Mouse (Mus musculus) limb, embryonic 13.5 days (tissue): ENCODE measurements at regions not wholly inside any gene's neighbourhood (a gene's known extent, or its start where the extent isn't known, plus 50 kb on each side); places are given as distances from the start of the nearest gene placed in this dataset.
A peak's percentile ranks its signal among the peaks of the same experiment; 100 is the strongest.

Source experiments
- ATAC-seq: fragments of 200-750 bp; cut with Nextera tagmentation; 2 replicates; pipeline ENCODE4 v1.8.0; 2017; ENCODE audit warnings: low read depth, moderate number of reproducible peaks, moderate TSS enrichment; ENCODE audit not compliant: low FRiP score
- H3K27ac ChIP-seq: fragments of 300-500 bp; sonication (generic); 2 replicates; pipeline ENCODE4 v1.5.1; 2015; ENCODE audit warnings: inconsistent platforms, mild to moderate bottlenecking, moderate library complexity
- H3K27me3 ChIP-seq: fragments of 300-500 bp; sonication (generic); 2 replicates; pipeline ENCODE4 v1.6.1; 2015; ENCODE audit warnings: mild to moderate bottlenecking, inconsistent platforms
- H3K36me3 ChIP-seq: fragments of 300-500 bp; sonication (generic); 2 replicates; pipeline ENCODE4 v1.6.1; 2015; ENCODE audit warnings: inconsistent platforms, mild to moderate bottlenecking, moderate library complexity
- H3K4me1 ChIP-seq: fragments of 300-500 bp; sonication (generic); 2 replicates; pipeline ENCODE4 v1.6.1; 2015; ENCODE audit warnings: inconsistent platforms
- H3K4me2 ChIP-seq: fragments of 300-500 bp; sonication (generic); replicated peaks from 2 replicates; pipeline ENCODE4 v1.6.1; 2015; ENCODE audit warnings: inconsistent platforms, mild to moderate bottlenecking, moderate library complexity
- H3K4me3 ChIP-seq: fragments of 300-500 bp; sonication (generic); 2 replicates; pipeline ENCODE4 v1.5.1; 2015; ENCODE audit warnings: moderate library complexity, mild to moderate bottlenecking, inconsistent platforms
- H3K9ac ChIP-seq: fragments of 300-500 bp; sonication (generic); 2 replicates; pipeline ENCODE4 v1.6.1; 2015; ENCODE audit warnings: mild to moderate bottlenecking, inconsistent platforms
- H3K9me3 ChIP-seq: fragments of 300-500 bp; sonication (generic); 2 replicates; pipeline ENCODE4 v1.6.1; 2016; ENCODE audit warnings: inconsistent platforms
- WGBS: fragments of 180-500 bp; shearing (Covaris S2); methylation state at CpG from one replicate; pipeline ENCODE4 v1.1.7; 2015; 5-methylcytosine and 5-hydroxymethylcytosine counted together

- no peak overlapping the region for H3K4me2 ChIP-seq
- no peaks in the 10 kb centered on the region for H3K36me3 ChIP-seq
- no peak overlapping the region for H3K4me3 ChIP-seq
- no peaks in the 10 kb centered on the region for H3K4me1 ChIP-seq
- no peaks in the 10 kb centered on the region for H3K9me3 ChIP-seq
- 81% methylated on average over 6 of the region's 6 CpGs for WGBS
- H3K9ac ChIP-seq = no peak overlapping the region
- H3K27ac ChIP-seq = no peak overlapping the region
- H3K27me3 ChIP-seq = no peaks in the 10 kb centered on the region
- ATAC-seq = no peak
These were observed 348.9 kb upstream of the Nrp1 start for GRCm38 (mm10) chr8:128009393-128010010.

DNA sequence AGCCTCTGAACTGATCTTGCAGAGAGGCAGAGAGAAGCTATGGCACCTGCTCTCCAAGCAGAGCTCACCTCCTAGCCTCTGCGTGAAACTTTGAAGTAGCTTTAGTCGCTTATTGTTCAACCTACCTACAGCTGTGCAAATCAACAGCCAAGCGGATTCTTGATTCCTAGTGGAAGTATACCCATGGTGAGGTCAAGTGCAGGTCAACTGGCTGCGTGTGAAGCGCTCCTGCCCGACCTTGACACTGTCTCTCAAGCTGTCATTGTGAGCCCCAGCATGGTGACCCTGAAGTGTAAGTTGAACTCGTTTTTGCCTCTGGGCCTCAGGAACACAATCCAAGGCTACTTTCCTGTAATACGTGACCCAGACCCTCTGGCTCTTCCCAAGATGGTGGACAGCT is 341.2 kb upstream of the Nrp1 start:
- Histone ChIP-seq H3K4me2 (no peak overlapping the region), H3K9me3 (no peaks in the 10 kb centered on the region), H3K9ac (no peak overlapping the region), H3K4me1 (no peaks in the 10 kb centered on the region), H3K27me3 (no peaks in the 10 kb centered on the region), H3K4me3 (no peak overlapping the region), H3K36me3 (no peaks in the 10 kb centered on the region), H3K27ac (no peak overlapping the region)
- 74% methylated on average over 8 of the region's 8 CpGs for WGBS
- no peak for ATAC-seq

DNA sequence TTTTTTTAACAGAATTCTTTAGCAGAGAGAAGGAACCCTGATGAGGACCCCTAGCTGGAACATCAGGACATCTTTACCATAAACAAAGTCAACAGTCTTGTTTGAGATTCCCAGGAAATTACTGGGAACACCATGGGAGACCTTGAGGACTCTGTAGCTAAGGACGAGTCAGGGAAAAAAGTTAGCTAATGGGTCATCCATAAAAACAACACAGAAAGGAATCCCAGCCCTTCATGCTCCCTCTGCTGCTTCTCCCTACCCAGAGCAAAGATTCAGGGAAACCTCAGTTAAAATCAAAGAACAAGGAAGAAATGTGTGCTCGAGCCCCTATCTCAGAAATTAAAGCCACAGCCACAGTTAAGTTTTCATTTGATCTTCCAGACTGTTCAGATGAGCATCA is 334.7 kb upstream of the Nrp1 start:
- no peak overlapping the region for H3K27ac ChIP-seq
- ATAC-seq = no peak
- 47% methylated on average over 2 of the region's 2 CpGs for WGBS
- no peak overlapping the region for H3K4me2 ChIP-seq
- no peaks in the 10 kb centered on the region for H3K27me3 ChIP-seq
- H3K9ac ChIP-seq = no peak overlapping the region
- peaks cover 17% of the 10 kb centered on the region for H3K4me1 ChIP-seq
- no peak overlapping the region for H3K4me3 ChIP-seq
- H3K9me3 ChIP-seq = no peaks in the 10 kb centered on the region
- H3K36me3 ChIP-seq = no peaks in the 10 kb centered on the region

DNA sequence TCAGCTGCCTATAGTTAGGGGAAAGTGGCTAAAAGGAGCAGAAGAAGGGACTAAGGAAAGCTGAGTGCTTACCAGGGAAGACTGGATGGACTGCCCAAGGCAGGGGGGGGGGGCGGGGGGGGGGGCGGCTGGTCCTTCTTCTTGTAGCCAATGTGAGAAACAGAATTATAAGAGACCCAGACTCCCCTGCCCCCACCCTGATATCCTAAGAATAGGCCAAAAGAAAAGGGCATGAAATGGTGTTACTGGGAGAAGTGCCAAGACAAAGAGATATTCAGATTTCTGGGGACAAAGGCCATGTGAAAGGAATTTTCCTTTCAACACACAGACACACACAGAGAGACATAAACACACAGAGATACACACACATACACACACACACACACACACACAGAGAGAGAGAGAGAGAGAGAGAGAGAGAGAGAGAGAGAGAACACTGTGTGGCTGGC is 333.6 kb upstream of the Nrp1 start:
- Histone ChIP-seq H3K4me3 (no peak overlapping the region), H3K9ac (no peak overlapping the region), H3K4me2 (no peak overlapping the region), H3K27me3 (no peaks in the 10 kb centered on the region), H3K4me1 (peaks cover 17% of the 10 kb centered on the region), H3K9me3 (no peaks in the 10 kb centered on the region), H3K36me3 (no peaks in the 10 kb centered on the region), H3K27ac (peak overlapping the region; percentile 28; the same call in 1 of the 2 replicates)
- 0% methylated on average over 2 of the region's 2 CpGs for WGBS
- ATAC-seq = peak; percentile 68

GRCm38 (mm10) chr8:128025251-128025856 is 333.1 kb upstream of the Nrp1 start:
- peak; percentile 89 for ATAC-seq
- Histone ChIP-seq H3K4me2 (no peak overlapping the region), H3K4me3 (no peak overlapping the region), H3K27me3 (no peaks in the 10 kb centered on the region), H3K27ac (peak overlapping the region; percentile 69), H3K4me1 (peaks cover 17% of the 10 kb centered on the region), H3K36me3 (no peaks in the 10 kb centered on the region), H3K9me3 (no peaks in the 10 kb centered on the region), H3K9ac (no peak overlapping the region)
- WGBS = 33% methylated on average over 7 of the region's 7 CpGs

- H3K9me3 ChIP-seq = no peaks in the 10 kb centered on the region
- WGBS = 84% methylated on average over 2 of the region's 2 CpGs
- H3K4me1 ChIP-seq = peaks cover 17% of the 10 kb centered on the region
- no peak overlapping the region for H3K4me2 ChIP-seq
- no peak overlapping the region for H3K9ac ChIP-seq
- no peaks in the 10 kb centered on the region for H3K36me3 ChIP-seq
- no peak overlapping the region for H3K27ac ChIP-seq
- no peak overlapping the region for H3K4me3 ChIP-seq
- H3K27me3 ChIP-seq = no peaks in the 10 kb centered on the region
- no peak for ATAC-seq
These were observed 331.4 kb upstream of the Nrp1 start for GRCm38 (mm10) chr8:128026981-128027380.

DNA sequence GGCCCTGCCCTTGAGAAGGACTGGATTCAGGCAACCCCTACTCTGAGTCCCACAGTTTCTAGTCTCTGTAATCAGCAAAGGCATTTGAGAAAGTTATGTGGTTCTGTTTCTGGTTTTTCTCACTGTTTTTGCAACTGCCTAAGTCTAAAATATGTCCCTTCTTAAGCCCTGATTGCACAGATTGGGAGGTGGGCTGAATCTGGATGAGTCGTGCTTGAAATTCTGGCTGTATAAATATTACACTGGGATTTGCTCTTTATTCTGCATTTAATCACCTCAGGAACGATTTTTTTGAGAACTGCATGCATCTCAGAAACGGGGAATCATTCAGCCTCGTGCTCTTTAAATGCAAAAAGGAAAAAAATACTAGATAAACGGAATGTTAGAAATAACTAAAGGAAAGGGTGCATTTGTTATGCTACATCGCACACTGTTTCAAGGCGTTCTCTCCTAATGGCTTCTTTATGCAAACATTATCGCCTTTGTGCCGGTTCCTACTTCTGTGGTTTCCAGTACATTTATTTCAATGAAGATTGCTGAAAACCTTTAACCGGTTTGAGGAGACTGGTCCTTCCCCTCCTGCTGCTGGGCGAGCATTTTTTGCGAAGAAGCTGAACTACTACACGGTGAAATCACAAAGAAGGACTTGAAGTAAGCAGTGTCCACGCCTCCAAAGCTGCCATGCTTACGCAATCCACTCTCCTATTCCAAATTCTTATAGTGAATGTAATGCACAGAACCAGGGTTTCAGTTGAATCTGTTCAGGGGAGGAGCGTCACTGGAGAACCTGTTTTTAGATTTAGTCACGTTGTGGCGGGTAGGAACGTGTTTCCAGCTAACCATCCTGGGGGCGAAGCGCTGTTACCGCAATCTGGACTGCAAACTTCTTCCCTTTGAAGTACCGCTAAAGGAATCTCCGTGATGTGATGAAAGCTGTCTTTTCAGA is 327.8 kb upstream of the Nrp1 start:
- no peaks in the 10 kb centered on the region for H3K36me3 ChIP-seq
- no peaks in the 10 kb centered on the region for H3K9me3 ChIP-seq
- ATAC-seq = no peak
- H3K4me2 ChIP-seq = no peak overlapping the region
- WGBS = 76% methylated on average over 24 of the region's 24 CpGs
- no peak overlapping the region for H3K4me3 ChIP-seq
- no peaks in the 10 kb centered on the region for H3K27me3 ChIP-seq
- peaks cover 2% of the 10 kb centered on the region; the same call in 1 of the 2 replicates for H3K4me1 ChIP-seq
- H3K9ac ChIP-seq = no peak overlapping the region
- no peak overlapping the region for H3K27ac ChIP-seq

DNA sequence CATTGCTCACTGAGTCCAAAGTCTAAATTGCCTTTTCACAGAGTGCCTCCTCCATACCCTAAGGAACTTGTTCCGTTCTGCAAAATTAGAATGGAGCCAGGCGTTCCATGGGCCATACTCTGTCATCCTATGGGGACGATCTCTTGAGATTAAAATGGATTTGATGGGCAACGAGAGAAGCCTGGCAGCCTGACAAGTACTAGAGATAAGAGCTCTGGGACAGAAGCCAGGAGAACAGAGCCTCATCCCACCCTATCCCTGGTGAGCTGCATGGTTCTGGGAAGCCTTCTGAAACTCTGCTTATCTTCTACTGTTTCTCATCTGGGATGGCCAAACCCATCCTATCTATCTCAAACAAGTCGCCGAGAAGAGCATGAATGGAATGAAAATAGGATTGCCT is 324.3 kb upstream of the Nrp1 start:
- H3K27me3 ChIP-seq = no peaks in the 10 kb centered on the region
- 77% methylated on average over 6 of the region's 6 CpGs for WGBS
- no peak overlapping the region for H3K27ac ChIP-seq
- H3K4me2 ChIP-seq = no peak overlapping the region
- ATAC-seq = no peak
- no peaks in the 10 kb centered on the region for H3K36me3 ChIP-seq
- no peaks in the 10 kb centered on the region for H3K9me3 ChIP-seq
- H3K4me1 ChIP-seq = no peaks in the 10 kb centered on the region
- no peak overlapping the region for H3K4me3 ChIP-seq
- no peak overlapping the region for H3K9ac ChIP-seq

GRCm38 (mm10) chr8:128035672-128036071 is 322.7 kb upstream of the Nrp1 start:
- H3K27me3 ChIP-seq = no peaks in the 10 kb centered on the region
- H3K4me2 ChIP-seq = no peak overlapping the region
- WGBS = 57% methylated on average over 3 of the region's 3 CpGs
- no peak for ATAC-seq
- H3K9ac ChIP-seq = no peak overlapping the region
- no peaks in the 10 kb centered on the region for H3K9me3 ChIP-seq
- no peaks in the 10 kb centered on the region for H3K4me1 ChIP-seq
- no peaks in the 10 kb centered on the region for H3K36me3 ChIP-seq
- no peak overlapping the region for H3K27ac ChIP-seq
- H3K4me3 ChIP-seq = no peak overlapping the region

- Histone ChIP-seq H3K4me2 (no peak overlapping the region), H3K36me3 (no peaks in the 10 kb centered on the region), H3K4me3 (no peak overlapping the region), H3K27ac (no peak overlapping the region), H3K4me1 (no peaks in the 10 kb centered on the region), H3K9me3 (no peaks in the 10 kb centered on the region), H3K9ac (no peak overlapping the region), H3K27me3 (no peaks in the 10 kb centered on the region)
- no peak for ATAC-seq
- 69% methylated on average over 6 of the region's 6 CpGs for WGBS
These were observed 318.9 kb upstream of the Nrp1 start for GRCm38 (mm10) chr8:128039341-128040064.

DNA sequence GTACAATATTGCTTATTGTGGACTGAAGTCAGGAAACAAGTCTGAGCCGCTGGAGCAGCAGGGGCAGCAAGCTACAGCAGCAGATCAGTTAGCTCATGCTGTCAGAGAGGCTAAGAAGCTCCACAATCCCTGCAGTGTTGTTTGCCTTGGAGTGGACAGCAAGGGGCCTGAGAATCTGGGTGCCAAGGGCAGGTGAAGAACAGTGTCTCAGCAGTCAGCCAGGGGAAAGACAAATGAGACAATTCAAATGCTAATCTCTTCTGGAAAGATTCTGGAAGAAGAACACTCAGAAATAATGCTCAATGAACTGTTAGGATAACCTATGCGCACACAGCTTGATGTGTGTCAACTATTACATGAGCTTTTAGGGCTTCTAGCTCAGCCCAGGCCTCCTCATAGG is 315.5 kb upstream of the Nrp1 start:
- Histone ChIP-seq H3K27me3 (no peaks in the 10 kb centered on the region), H3K4me2 (no peak overlapping the region), H3K9me3 (no peaks in the 10 kb centered on the region), H3K27ac (no peak overlapping the region), H3K9ac (no peak overlapping the region), H3K4me3 (no peak overlapping the region), H3K36me3 (no peaks in the 10 kb centered on the region), H3K4me1 (no peaks in the 10 kb centered on the region)
- WGBS = 89% methylated on average over 2 of the region's 2 CpGs
- no peak for ATAC-seq

DNA sequence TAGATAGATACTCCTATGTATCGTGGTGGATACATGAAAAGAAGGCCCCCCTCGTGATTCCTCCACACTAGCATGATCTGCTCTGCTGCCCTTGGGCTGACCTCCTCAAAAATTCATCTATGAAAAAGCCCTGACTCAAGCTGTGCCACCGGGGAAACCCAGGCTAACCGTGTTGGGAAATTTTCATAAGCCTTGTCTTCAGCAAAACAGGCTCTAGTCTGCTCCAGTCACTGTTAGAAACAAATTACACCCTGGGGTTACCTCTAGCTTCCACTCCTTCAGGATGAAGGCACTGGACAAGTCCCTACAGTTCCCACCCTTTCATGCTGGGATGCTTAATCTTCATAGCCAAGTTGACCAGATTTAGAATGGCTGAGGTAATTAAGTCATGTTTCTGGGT is 315.0 kb upstream of the Nrp1 start:
- no peak for ATAC-seq
- H3K4me1 ChIP-seq = no peaks in the 10 kb centered on the region
- no peak overlapping the region for H3K27ac ChIP-seq
- 77% methylated on average over 4 of the region's 4 CpGs for WGBS
- no peak overlapping the region for H3K9ac ChIP-seq
- H3K9me3 ChIP-seq = peaks cover under 1% of the 10 kb centered on the region
- H3K4me3 ChIP-seq = no peak overlapping the region
- H3K36me3 ChIP-seq = no peaks in the 10 kb centered on the region
- H3K27me3 ChIP-seq = no peaks in the 10 kb centered on the region
- no peak overlapping the region for H3K4me2 ChIP-seq
